Mouse (Mus musculus): ENCODE data around the gene Rdh5.

DNA sequence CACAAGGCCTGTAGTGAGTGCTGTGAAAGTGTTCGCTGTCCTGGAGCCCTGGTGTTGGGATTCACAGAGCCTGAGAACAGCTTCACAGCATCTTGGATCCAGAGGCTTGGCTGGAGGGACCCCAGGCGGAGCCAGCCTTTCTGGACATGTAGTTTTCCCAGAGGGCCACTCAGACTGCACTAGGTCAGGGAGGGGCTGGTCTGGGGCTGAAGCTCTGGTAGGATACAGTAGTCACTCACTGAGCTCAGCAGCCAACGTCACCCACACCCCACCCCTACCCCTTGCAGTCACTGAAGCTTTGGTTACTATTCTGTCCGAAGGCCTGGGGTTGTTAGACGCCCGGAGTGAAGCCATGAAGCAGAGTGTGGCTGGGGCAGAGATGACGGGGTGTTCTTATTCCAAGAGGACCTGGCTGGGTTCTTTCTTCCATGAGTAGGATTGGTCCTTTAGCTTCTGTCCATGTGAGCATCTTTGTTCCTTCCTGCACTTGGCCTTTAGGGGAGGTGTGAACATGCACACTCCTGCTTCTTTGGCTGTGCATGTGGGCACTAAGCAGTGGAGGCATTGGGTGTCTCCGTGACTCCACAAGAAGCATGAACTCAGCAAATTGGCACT is 13.2 kb upstream of the Rdh5 start:
- TF ChIP-seq POLR2A (IDR thresholded peaks at IDR 0.05; ENCODE audit: extremely low read depth, insufficient read depth, low read length), result no peak
- TF ChIP-seq CTCF (IDR thresholded peaks at IDR 0.05; ENCODE audit: extremely low read depth, insufficient read depth, low read length), result no peak
